Mouse (Mus musculus) urinary bladder, adult 18-20 months (tissue): ENCODE measurements around the gene Grb2.

ENCODE experiments used
- DNase-seq, 2 experiments: peaks; one replicate each; pipeline ENCODE4 v3.0.0; 2022; ENCODE audit warnings: low spot score in 2 of 2, mixed read lengths in 2 of 2

Gene Grb2

GRCm38 (mm10) chr11:115712268-115712667 lies 3.9 kb upstream of the Grb2 start:
- DNase-seq, result no peak

DNA sequence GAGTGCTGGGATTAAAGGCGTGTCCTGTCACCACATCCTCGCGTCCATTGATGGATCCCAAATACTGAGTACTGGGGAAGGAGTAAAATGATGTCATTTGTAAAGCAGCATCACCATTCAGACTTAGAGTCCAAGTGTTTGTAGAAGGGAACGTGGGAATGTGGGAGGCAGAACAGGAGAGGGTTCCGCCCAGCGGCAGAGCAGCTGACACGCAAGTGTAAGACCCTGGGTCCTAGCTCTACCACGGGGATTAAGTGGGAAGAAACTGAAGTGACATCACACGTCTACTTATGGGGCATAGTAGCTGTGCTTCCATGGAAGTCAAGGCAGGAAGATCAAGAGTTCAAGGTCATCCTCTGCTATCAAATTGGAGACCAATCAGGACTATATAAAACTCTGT lies 2.7 kb upstream of the Grb2 start:
- no peak for DNase-seq

DNA sequence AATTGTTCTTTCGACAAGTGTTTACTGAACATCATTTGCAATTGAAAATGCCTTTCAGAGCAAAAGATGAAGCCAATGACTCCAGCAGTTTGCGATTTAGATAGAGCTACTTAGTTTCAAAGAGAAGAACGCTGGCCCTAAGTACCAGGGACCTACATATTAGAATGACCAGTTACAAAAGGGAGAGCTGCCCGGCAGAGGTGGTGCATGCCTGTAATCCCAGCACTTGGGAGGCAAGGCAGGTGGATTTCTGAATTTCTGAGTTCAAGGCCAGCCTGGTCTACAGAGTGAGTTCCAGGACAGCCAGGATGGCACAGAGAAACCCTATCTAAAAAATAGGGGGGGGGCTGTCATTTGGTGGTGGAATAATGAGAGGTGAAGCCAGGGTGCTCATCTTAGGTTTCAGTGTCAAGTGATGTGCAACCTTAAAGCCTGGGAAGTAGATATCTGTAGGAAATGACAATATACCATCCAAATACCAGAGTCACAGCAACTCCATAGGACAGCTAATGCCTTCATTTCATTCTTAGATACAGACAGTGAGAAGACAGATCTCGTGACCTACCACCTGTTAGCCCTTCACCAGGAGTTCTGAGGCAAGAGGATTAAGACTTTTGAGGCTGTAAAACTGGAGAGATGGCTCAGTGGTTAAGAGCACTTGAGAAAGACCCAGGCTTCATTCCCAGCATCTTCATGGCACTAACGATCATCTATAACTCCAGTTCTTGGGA lies 1.6 kb upstream of the Grb2 start:
- no peak for DNase-seq

GRCm38 (mm10) chr11:115708956-115709828 lies 795 bp upstream of the Grb2 start:
- DNase-seq, result peak in 1 of 2 experiments; percentile 33

DNA sequence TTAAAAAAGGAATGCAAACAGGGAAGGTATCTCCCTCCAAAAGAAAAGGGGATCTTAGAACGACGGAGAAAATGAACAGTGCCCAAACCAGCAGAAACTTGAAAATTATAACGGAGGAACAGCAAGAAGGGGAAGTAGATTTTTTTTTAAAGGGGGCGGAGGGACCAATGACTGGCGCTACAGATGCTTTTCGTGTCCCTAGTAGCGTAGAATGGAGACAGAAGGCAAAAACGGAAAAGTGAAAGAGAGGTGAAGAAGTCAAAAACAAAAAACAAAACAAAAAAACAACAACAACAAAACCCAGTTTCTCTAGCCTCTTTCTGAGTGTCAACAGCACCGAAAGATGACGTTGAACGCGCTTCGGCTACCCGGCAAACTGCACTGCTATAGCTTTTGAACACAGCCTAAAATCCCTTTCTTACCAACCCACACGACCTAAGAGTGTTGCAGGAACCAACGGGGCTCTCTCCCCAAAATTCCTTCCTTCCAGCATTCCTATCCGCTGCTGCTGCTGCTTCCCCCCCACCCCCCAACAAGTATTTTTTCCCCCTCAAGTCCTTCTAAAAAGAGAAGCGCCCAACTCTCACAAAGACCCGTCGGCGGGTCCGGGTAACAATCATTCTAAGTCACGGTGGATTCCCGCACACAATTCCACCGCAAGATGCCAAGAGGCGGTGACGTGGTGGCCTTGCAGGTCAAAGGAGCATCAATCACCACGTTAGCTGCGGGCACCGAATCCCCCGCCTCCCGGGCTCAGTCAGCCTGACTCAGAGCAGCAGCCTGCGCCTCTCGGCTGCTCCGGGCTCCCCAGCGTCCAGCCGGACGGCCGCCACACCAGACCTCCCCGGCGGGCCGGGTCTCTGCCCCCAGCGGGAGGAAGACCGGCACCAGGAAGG lies 836 bp downstream of the Grb2 start:
- peak in 1 of 2 experiments; percentile 39 for DNase-seq

DNA sequence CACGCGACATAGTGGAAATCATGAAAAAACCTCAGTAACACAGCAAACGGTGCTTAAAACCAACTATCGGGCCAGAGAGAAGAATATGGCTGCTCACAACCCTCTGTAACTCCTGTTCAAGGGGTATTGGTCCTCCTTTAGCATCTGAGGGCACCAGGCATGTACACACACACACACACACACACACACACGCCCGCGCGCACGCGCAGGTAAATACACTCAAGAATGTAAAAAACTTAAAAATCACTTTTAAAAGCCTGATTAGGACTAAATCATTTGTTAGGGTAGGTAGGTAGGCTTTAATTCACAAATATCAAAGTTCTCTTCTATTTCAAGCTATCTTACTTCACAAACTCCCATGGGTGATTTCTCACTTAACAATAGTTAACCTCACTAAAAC lies 1.8 kb downstream of the Grb2 start:
- DNase-seq, result no peak

GRCm38 (mm10) chr11:115705561-115705960 lies 2.8 kb downstream of the Grb2 start:
- DNase-seq, result no peak

DNA sequence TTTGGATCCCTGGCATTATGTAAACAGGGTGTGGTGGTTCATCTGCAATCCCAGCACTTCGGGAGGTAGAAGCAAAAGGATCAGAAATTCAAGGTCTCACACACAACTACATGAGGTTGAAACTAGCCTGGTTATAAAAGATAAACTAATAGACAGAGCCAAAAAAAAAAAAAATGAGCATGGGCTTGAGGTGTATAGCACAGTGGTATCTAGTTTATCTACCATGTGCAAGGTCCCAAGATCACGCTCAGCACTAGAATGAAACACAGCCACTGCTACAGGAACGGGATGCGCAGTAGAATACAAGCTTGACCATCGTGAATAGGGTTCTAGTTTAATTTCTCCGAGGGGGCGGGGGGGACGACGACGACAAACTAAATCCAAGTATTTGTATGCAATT lies 3.7 kb downstream of the Grb2 start:
- DNase-seq, result no peak

GRCm38 (mm10) chr11:115703466-115703865 lies 4.9 kb downstream of the Grb2 start:
- DNase-seq, result no peak

GRCm38 (mm10) chr11:115698986-115699728 lies 9.2 kb downstream of the Grb2 start:
- DNase-seq, result peak; percentile 78 to 79

- DNase-seq, result no peak
Measured at GRCm38 (mm10) chr11:115697722-115698121, 10.7 kb downstream of the Grb2 start.

DNA sequence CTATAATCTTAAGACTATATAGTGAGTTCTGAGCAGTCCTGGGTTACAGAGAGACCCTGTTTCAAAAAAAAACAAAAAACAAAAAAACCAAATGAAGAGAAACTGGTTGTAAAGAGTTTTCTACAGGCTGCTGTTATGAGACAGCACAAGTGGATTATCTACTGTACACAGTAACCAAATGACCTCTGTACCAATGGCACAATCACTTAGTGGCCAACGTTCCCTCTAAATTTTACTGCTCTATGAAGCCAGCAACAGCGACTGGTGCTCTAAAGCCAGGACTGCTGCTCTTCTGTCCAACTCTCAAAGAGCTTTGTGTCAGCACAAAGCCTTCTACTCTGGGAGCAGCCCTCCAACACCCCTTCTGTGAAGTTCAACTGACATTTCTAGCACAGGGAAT lies 11.3 kb downstream of the Grb2 start:
- DNase-seq, result no peak

- DNase-seq, result no peak
Measured at GRCm38 (mm10) chr11:115696471-115696870, 11.9 kb downstream of the Grb2 start.

GRCm38 (mm10) chr11:115693979-115694578 lies 14.3 kb downstream of the Grb2 start:
- no peak for DNase-seq

- no peak for DNase-seq
Measured at GRCm38 (mm10) chr11:115692800-115693199, 15.6 kb downstream of the Grb2 start.

DNA sequence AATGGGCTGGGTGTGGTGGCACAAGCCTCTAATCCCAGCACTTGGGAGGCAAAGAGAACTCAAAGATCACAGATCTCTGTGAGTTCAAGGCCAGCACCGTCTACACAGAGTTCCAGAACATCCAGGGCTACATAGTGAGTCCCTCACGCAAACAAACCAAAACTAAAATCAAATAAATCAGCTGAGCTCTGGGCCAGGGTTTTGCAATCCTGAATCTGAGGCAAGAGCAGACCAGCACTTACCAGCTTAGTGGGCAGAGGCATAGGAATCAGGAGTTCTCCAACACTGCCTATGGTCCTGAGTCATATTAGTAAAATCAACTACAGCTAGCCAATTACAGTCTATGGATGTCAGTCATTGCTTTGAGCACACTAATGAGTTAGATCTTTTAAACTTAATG lies 16.4 kb downstream of the Grb2 start:
- DNase-seq, result no peak

DNA sequence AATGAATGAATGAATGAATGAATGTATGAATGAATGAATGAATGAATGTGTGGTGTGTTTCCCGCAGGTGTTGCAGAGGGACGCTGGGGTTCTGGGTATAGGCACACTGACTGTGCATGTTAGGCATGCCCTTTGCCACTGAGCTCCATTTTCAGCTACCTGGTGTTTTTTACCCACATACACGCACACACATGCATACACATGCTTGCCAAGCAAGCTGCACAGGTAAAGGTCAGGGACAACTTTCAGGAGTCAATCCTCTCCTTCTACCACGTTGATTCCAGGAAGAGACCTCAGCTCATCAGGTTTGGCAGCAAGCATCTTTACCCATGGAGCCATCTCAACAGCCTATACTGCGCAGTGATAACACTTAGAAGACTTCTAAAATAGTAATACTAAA lies 16.9 kb downstream of the Grb2 start:
- no peak for DNase-seq

GRCm38 (mm10) chr11:115691013-115691412 lies 17.4 kb downstream of the Grb2 start:
- DNase-seq, result no peak

DNA sequence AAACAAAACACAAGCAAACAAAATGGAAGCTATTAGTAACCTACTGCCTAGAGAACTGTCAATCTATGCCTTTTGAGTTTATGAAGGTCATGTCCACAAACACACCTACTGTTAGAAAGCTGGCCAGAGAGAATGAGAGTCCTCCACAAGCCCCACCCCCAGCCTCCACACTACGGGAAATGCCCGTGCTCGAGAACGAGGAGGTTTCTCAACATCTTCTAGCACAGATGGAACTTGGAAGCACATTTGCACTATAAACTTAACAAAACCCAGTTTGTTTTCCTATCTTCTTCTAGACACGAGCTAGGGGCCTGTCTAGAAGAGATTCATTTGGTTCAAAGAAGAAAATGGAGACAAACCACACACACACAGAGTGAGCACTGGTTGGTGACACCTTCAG lies 18.0 kb downstream of the Grb2 start:
- DNase-seq, result no peak

DNA sequence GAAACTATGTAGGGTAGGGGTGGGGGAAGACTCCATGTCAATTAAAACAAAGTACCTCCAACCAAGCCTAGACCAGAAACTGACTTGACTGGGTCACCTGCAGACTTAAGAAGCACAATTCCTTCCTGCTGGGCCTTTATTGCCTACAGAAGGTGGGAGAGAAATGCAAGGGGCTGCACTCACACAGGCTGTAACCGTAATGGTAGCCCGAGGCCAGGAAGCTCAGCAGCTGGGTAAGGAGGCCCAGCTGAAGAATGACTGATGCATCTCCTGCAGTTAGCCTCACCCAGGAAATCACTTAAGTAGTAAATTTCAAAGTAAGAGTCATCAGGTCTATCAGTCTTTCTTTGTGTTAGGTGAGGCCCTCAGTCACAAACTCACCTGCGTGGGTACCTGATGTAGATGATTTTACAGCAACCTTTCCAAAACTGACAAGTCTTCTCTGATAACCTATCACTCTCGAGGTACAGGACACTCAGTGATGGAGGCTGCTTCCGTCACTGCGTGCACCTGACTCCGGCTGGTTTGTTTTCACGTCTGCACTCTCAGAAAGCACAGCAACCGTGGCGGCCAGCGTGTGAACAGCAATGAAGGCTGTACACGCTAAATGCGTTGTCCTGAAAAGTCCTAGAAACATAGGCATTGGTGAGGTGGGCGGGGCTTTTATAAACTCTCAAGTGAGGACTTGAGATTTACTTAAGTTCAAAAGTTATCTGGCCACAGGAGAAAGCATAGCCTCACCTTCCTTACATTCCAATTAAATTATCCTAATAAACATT lies 19.1 kb downstream of the Grb2 start:
- no peak for DNase-seq
